15 mouse cellular contexts compared by ENCODE assay signal in the genomic region with DNA sequence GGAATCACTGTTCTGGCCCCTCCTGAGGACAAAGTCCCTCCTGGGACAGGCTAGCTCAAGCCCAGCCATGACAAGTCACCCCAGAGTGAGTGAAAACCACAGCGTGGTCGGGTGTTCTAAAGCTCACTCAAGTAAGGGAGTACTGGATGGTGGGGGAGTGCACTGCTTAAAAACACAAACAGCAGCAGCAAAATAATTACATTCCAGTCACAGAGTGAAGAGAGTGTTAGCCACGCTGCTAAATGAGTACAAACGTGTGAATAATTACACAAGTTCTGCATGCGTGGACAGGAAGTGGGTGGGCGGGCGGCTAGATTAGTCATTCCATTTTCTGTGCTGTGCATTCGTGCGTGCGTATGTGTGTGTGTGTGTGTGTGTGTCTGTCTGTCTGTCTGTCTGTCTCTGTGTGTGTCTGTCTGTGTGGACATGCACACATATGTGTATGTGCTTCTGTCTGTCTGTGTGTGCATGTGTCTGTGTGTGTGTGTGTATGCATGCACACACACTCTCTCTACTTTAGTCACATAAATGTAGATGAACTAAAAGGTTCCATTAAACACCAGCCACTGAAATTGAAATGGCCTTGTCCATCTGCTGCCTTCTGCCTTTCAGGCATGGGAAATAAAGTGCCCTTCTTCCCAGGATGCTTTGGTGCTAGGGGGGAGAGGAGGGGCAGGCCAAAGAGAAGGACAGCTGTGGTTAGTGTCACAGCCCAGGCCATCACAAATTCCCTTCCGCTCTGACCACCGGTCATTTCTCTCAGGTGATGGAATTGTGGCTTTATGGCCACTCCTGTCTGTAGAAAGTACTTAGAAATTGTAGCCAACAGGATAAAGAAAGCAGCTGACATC.
DNase-seq lines count a peak whose midpoint lies in the region; ATAC-seq lines count a peak whose summit lies in the region.
"Had no signal": no experiment of that assay in that cellular context is flagged by ENCODE, and none has a peak within 500 bp of the region (broad histone marks: within the 10 kb centered on the region; RNA-seq: fewer than 3 reads in every experiment).

No protein-coding gene starts in this region.

- H3K9ac ChIP-seq in kidney, embryonic 16.5 days (replicated peaks; ENCODE audit: low read length), result no peak overlapping the region
- H3K9ac ChIP-seq: liver, embryonic 15.5 days; midbrain, embryonic 15.5 days had no signal

- peaks cover 85% of the 10 kb centered on the region for H3K36me3 ChIP-seq in kidney, embryonic 16.5 days (ENCODE audit: insufficient read depth, low read length)
- H3K36me3 ChIP-seq: liver, embryonic 15.5 days; midbrain, embryonic 15.5 days had no signal

- DNase-seq in kidney, adult 11 months, result no peak
- DNase-seq in A20 (ENCODE audit: low read depth, low spot score) (peak; percentile 36), MN1 (ENCODE audit: low spot score) (no peak)
- DNase-seq in urinary bladder, postnatal 14 days (ENCODE audit: low spot score), result no peak
- no peak for DNase-seq in gastrocnemius, postnatal 10 days
- DNase-seq: retina, postnatal 1 day had no signal

- ATAC-seq in kidney, embryonic 16.5 days (ENCODE audit: low FRiP score, low TSS enrichment), result peak; percentile 64
- peak; percentile 23 for ATAC-seq in activated CD4-positive, CD25-positive, alpha-beta regulatory T cell, adult 4 months
- ATAC-seq in monocyte, adult 5-6 weeks (replicated peaks; ENCODE audit: insufficient number of reproducible peaks, low FRiP score, low TSS enrichment, poor library complexity, severe bottlenecking), result peak; percentile 20; the same call in 1 of the 2 replicates
- ATAC-seq: inflammation-experienced regulatory T-cells, adult 6 months had no signal

- WGBS in kidney, embryonic 16.5 days, result 69% methylated on average over 12 of the region's 12 CpGs

- H3K4me3 ChIP-seq in kidney, embryonic 16.5 days (ENCODE audit: low read length), result no peak overlapping the region
- H3K4me3 ChIP-seq: forebrain, embryonic 10.5 days; left cerebral cortex, adult 2 months; liver, embryonic 15.5 days; midbrain, embryonic 15.5 days had no signal

- no peaks in the 10 kb centered on the region for H3K27me3 ChIP-seq in kidney, embryonic 16.5 days (ENCODE audit: insufficient read depth, low read length)
- H3K27me3 ChIP-seq: liver, embryonic 15.5 days; midbrain, embryonic 15.5 days had no signal

- H3K4me2 ChIP-seq in kidney, embryonic 16.5 days (replicated peaks; ENCODE audit: low read depth, low read length), result no peak overlapping the region
- H3K4me2 ChIP-seq: liver, embryonic 15.5 days; midbrain, embryonic 15.5 days had no signal

- no peaks in the 10 kb centered on the region for H3K9me3 ChIP-seq in kidney, embryonic 16.5 days (ENCODE audit: low read length)
- H3K9me3 ChIP-seq: forebrain, embryonic 10.5 days; liver, embryonic 15.5 days; midbrain, embryonic 15.5 days had no signal

- H3K4me1 ChIP-seq in kidney, embryonic 16.5 days (ENCODE audit: insufficient read depth, low read length), result 0 out of 2 replicates have a peak, but pooled peaks cover 3% of the 10 kb centered on the region
- H3K4me1 ChIP-seq: forebrain, embryonic 10.5 days; liver, embryonic 15.5 days had no signal

- H3K27ac ChIP-seq in kidney, embryonic 16.5 days (ENCODE audit: low read length), result peak overlapping the region; percentile 48; the same call in 1 of the 2 replicates
- H3K27ac ChIP-seq: forebrain, embryonic 10.5 days; left cerebral cortex, adult 2 months; liver, embryonic 15.5 days; midbrain, embryonic 15.5 days; stomach, postnatal 0 days had no signal
